Mouse (Mus musculus): Measurements from ENCODE around the gene Bricd5.

The Bricd5 gene

GRCm38 (mm10) chr17:24485090-24485860 lies 11.6 kb downstream of the Bricd5 start:
- peak; percentile 22 for DNase-seq (ENCODE audit: low read depth)

GRCm38 (mm10) chr17:24488186-24488661 lies 14.5 kb downstream of the Bricd5 start, which contains the start of gene Caskin1:
TSS of gene Caskin1 (plus strand) at chr17:24488601.
- DNase-seq (ENCODE audit: low read depth), result peak; percentile 32

GRCm38 (mm10) chr17:24488662-24489264 lies 15.1 kb downstream of the Bricd5 start:
- DNase-seq (ENCODE audit: low read depth), result peak; percentile 50

GRCm38 (mm10) chr17:24489265-24490030 lies 15.8 kb downstream of the Bricd5 start:
- DNase-seq (ENCODE audit: low read depth), result no peak

- DNase-seq (ENCODE audit: low read depth), result no peak
Measured at GRCm38 (mm10) chr17:24490399-24490798, 16.7 kb downstream of the Bricd5 start.

- DNase-seq (ENCODE audit: low read depth), result peak; percentile 70
Measured at GRCm38 (mm10) chr17:24494627-24495335, 21.1 kb downstream of the Bricd5 start.

- DNase-seq (ENCODE audit: low read depth), result no peak
Measured at GRCm38 (mm10) chr17:24495443-24495842, 21.8 kb downstream of the Bricd5 start.

GRCm38 (mm10) chr17:24496026-24496425 lies 22.3 kb downstream of the Bricd5 start:
- no peak for DNase-seq (ENCODE audit: low read depth)

- DNase-seq (ENCODE audit: low read depth), result peak; percentile 35
Measured at GRCm38 (mm10) chr17:24502208-24502607, 28.5 kb downstream of the Bricd5 start.

- no peak for DNase-seq (ENCODE audit: low read depth)
Measured at GRCm38 (mm10) chr17:24504085-24504484, 30.4 kb downstream of the Bricd5 start.

GRCm38 (mm10) chr17:24505286-24505955 lies 31.7 kb downstream of the Bricd5 start:
- DNase-seq (ENCODE audit: low read depth), result no peak

- no peak for DNase-seq (ENCODE audit: low read depth)
Measured at GRCm38 (mm10) chr17:24506332-24507070, 32.8 kb downstream of the Bricd5 start.

GRCm38 (mm10) chr17:24507129-24507664 lies 33.5 kb downstream of the Bricd5 start:
- DNase-seq (ENCODE audit: low read depth), result no peak

GRCm38 (mm10) chr17:24507806-24508460 lies 34.2 kb downstream of the Bricd5 start:
- no peak for DNase-seq (ENCODE audit: low read depth)

GRCm38 (mm10) chr17:24513609-24514008 lies 39.9 kb downstream of the Bricd5 start:
- peak; percentile 44 for DNase-seq (ENCODE audit: low read depth)

GRCm38 (mm10) chr17:24514270-24515257 lies 40.9 kb downstream of the Bricd5 start:
- no peak for DNase-seq (ENCODE audit: low read depth)

GRCm38 (mm10) chr17:24520450-24520849 lies 46.8 kb downstream of the Bricd5 start:
- DNase-seq (ENCODE audit: low read depth), result no peak

- DNase-seq (ENCODE audit: low read depth), result no peak
Measured at GRCm38 (mm10) chr17:24524734-24525133, 51.0 kb downstream of the Bricd5 start.
